Mouse (Mus musculus) testis, adult 2 months (tissue): ENCODE measurements around the gene Npas3.

Experiments
- CTCF ChIP-seq: fragments of 200-500 bp; IDR thresholded peaks from 2 replicates; pipeline ENCODE4 v1.5.1; 2012; ENCODE audit warnings: low read depth, mild to moderate bottlenecking, inconsistent platforms, low read length, moderate library complexity; ENCODE audit not compliant: control insufficient read depth, insufficient read depth, insufficient replicate concordance
- POLR2A ChIP-seq: fragments of 200-500 bp; IDR thresholded peaks from 2 replicates; pipeline ENCODE4 v1.6.1; 2012; ENCODE audit warnings: low read depth, mild to moderate bottlenecking, inconsistent platforms, low read length, moderate library complexity; ENCODE audit not compliant: control insufficient read depth

GRCm38 (mm10) chr12:53442029-53442428, 193.6 kb downstream of the Npas3 start:
- TF ChIP-seq POLR2A (no peak), CTCF (no peak)
